Mouse (Mus musculus) telencephalon, adult 2 months (tissue): ENCODE measurements around the gene Trp53i11.

Experiments
- DNase-seq: peaks from one replicate; pipeline ENCODE4 v3.0.0-alpha.2; 2011; ENCODE audit warnings: low read depth, low spot score

Trp53i11 gene

DNA sequence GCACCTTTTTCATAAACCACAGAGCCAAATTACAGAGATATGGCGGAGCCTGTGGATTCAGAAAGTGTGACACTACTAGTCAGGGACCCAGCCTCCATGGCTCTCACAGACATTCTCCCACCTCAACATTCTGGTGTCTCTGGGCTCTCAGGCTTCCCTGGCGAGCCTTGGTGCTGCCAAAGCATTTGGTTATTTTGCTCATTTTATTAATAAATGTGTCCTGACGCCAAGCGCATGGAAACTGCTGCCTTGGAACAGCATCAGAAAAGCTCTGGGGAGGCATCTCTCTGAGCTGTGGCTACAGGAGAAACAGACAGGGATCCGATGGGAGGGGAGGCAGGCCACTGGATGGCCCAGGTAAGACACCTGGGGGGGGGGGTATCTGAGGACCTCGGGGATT, 15.4 kb upstream of the Trp53i11 start:
- DNase-seq = no peak

DNA sequence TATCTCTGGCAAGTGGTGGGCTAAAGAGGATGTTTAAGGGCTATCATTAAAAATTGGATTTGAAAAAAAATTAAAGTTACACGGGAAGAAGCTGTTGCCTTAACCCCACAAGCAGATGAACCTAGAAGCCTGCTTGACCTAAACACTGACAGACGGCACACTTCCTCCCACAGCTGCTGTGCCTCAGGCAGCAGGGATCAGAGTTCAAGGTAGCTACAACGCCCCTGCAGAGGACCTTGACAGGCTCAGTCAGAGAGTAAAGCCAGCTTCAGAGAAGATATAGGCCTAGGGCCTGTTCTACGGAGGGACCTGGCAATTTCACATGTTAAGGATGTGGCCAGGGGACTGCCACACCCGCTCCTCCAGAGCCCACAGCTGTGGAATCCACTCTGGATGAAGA, 14.9 kb upstream of the Trp53i11 start:
- DNase-seq = no peak

DNA sequence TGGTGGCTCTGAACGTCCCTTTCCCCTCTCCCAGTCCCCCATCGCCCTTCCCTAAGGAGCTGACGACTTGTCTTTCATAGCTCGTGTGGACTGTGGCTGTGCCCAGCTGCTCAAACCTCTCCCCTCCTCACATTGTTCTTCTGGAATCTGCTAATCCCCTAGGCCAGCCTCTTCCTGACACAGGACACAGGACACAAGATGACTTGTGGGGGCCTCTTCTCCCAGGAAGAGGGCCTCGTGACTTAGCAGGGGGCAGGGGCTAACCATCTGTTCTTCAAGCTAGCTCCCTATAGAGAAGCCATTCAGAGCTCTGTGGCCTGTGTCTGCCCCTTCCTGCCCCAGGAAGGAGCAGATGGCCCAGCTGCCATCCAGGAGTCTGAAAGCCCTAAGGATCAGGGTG, 13.2 kb upstream of the Trp53i11 start:
- no peak for DNase-seq

DNA sequence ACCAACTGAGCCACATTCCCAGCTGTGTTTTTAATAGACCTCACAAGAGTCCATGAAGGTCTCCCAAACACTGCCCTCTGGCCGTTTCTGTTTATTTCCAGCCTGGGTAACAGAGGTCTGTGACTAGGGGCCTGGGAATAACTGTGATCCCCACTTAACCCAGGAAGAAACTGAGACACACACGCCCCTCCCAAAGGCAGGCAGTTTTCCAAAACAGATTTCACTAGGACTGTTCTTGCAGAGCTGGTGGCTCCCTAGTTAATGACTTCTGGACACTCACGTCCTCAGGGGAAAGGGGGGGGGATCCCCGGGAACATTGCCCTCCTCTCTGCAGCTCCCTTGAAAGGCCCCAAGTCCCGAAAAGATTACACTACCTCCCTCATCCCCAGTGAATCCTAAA, 12.1 kb upstream of the Trp53i11 start:
- DNase-seq = no peak

DNA sequence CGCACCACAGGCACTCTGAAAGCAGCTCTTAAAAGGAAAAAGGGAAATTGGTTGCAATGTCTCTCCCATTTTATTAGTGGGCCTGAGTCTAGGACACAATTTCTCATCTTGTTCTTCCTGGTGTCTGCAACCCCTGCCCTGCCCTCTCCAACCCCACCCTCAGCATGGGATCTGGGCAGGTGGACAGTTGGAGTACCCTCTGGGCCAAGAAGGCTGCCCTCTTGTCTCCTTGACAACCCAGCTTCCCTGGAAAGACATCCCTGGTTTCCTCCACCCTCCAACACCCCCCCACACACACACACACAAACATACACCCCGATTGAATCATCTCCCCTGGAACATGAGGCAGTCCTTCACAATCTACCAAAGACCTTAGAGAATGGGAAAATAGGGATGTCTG, 11.6 kb upstream of the Trp53i11 start:
- no peak for DNase-seq

DNA sequence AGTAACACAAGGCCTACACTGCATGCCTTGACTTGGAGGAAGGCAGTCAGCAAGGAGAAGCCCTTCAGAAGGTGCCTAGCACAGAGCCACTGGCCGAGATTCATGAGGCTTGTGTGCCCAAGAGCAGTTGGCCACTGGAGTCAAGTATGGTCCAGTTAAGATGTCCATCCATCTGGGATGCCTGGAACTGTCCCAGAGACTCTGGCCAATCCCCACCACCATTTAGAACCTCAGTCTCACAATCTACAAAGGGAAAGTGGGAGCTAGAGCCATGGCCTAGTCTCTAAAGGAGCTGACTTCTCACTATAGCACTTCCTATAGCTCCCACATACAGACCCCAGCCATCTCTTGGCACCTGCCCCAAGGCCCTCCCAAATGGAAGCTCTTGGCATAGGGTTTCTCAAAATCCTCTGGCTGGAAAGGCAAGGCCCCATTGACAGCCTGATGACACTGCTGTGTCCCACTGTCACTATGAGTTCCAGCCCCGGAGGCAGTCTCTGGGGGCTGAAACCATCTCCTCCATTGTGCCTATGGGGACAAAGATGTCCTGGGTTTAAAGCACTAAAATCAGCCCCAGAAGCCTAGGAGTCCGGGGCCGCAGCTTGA, 11.1 kb upstream of the Trp53i11 start:
- DNase-seq = no peak

DNA sequence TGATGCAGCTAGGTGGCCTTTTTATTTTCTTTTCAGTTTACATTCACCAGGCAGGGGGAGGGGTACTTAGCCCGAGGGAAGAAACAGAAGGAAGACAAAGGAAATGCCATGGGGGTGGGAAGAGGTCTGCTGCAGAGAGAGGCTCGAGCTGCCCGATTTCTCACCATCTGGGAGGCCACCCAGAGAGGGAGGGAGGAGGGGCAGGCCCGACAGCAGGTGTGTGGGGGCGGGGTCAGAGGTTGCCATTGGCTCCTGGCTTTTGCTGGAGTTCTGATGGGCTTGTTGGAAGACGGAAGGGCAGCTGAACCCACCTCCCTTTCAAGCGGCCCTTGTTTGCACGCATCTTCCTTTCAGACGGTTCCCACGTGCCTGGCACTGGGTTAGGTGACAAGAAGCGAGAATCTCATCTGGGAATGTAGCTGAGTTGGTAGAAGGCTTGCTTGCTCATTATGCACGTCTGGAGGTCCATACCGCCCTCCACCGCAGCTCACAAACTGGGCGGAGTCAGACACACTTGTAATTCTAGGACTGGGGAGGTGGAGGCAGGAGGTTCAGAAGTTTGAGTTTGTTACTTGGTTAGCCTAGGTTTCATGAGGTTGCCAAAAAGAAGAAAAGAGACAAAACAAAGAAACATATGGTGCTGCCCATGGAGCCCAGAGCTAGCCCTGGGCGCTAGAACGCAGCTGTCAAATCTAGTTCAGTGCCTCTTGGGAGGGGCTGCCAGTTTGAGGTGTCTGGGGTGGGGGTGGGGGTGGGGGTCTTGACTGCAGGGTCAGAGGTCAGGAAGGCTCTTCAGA, 10.3 kb upstream of the Trp53i11 start:
- DNase-seq = no peak

DNA sequence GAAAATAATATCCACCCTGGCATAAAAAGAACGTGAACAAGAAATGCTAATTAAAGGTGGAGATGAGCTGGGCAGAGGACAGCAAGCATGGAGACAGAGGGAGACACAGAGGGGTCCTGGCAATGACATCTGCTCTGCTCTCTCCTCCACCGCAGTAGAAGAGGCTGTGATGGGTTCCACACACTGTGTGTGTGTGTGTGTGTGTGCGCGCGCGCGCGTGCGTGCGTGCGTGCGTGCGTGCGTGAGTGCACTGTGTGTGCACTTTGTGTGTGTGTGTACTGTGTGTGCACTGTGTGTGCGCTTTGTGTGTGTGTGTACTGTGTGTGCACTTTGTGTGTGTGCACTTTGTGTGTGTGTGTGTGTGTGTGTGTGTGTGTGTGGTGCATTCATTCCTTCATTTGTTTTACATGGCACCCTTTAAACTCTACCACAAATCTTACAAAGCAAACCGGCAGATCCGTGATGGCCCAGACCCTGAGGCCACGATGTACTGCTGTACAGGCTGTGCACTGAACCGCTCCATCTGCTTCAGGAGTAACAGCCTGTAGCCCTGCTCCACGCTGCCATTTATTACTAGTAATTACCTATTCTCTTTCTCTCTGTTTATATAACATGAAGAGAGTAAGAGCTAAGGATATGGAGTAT, 9.6 kb upstream of the Trp53i11 start:
- no peak for DNase-seq

DNA sequence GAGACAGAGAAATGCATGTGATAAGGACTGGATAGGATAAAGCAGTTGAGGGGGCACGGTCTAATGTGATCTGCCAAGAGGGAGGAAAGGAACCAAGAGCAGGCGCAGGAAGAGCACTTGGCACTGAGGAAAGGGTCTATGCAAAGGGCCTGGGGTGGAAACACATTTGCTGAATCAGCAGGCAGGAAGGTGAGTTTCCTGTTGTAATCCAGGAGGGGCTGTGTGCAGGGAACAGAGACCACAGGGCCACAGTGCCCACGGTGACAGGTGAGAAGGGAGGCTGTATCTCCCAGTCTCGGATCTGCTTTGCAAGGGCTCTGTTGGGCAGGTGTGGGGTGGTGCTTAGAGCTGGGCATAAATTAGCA, 9.1 kb upstream of the Trp53i11 start:
- no peak for DNase-seq

DNA sequence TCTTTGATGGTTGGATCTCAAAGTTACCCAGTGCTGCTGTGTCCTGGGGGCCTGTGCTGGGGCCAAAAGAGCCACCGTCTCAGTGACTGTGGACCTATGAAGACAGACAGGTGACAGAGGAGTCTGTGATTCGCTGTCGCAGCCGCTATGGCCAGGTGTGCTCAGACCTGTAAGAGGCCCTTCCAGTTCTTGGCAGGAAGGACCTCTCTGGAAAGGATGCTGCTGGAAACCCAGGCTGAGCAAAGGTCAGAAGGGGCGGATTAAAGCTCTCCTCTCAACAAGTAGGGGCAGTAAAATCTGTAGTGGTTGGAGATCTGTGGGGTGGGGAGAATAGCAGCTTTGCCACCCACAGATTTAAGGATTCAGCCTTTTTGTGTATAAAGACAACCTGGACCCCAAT, 7.7 kb upstream of the Trp53i11 start:
- DNase-seq = no peak

DNA sequence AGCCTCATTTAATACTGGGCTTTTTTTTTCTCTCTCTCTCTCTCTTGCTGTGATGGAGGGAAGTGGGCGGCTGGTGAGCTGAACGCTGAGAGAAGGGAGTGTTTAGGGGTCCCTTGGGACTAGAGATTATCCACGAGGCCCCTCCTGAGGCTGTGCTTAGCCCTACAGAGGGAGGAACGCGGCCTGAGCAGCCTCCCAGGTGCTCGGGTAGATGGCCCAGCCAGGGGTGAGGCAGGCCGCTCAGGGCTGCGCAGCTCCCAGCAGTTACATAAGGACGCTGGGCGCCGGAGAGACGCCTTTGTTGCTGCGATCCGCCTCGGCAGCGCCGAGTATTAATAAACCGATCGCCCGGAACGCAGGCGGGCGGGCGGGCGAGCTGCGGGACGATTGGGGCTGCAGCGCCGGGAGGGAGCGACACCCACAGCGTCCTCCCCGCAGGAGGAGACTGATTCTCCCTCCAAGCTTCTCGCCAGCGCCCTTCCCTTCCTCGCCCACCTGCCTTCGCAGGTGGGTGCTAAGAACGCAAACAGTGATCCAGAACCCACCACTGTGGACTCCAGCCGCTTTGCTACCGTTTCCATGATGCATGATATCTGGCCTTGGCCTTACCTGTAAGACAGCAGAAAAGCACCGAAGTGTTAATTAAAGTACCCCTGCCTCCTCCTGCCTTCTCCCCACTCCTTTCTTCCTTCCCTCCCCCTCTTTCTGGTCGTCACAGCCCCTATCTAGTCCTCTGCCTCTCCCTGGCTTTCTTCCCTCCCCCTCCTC, 7.1 kb upstream of the Trp53i11 start:
- DNase-seq = no peak

DNA sequence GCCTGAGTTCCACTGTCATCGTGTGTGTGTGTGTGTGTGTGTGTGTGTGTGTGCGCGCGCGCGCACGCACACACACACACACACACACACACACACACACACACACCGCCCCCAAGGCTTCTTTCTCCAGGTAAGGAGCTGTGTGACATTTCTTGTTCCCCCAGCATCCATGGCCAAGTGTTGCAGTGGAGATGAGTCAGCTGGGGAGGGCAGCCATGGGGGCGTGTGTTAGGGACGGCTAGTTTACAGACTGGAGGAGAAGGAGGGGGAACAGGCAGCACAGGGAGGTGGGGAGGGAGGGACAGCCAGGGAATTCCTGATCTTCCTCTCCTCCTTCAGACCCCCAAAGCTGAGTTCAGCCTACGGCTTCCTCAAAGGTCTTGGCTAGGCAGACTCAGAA, 4.5 kb upstream of the Trp53i11 start:
- no peak for DNase-seq

DNA sequence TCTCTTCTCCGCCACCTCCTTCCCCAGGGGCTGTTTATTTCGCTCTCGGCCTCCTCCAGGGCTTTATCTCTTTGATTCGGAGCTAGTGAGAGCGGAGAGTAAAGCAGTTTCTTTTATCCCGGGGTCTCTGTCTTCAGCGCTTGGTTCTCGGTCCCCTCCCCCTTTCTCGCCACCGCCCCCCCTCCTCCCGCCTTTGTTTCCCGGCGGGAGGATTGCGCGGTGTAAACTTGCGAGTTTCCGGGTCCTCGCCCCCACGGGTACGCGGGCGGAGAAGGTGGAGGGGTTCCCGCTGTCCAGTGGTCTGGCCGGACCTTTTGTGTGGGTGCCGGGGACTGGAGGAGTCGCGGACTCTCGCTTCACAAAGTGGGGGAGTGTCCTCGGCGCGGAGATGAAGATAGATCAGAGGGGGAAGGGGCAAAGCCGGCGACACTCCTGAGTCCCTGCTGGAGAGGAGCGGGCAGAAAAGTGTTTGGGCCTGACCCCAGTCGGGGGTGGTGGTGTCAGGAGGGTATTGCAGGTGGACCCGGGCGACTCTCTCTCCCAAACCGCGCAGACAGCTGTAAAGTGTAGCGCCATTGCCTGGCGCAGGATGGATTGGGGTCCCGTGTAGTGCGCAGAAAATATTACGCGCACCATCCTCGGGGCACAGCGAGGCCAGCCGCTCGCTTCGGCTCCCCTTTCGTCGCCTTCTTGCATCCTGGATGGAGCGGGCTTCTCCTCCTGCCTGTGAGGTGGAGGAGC, 842 bp downstream of the Trp53i11 start:
- no peak for DNase-seq

DNA sequence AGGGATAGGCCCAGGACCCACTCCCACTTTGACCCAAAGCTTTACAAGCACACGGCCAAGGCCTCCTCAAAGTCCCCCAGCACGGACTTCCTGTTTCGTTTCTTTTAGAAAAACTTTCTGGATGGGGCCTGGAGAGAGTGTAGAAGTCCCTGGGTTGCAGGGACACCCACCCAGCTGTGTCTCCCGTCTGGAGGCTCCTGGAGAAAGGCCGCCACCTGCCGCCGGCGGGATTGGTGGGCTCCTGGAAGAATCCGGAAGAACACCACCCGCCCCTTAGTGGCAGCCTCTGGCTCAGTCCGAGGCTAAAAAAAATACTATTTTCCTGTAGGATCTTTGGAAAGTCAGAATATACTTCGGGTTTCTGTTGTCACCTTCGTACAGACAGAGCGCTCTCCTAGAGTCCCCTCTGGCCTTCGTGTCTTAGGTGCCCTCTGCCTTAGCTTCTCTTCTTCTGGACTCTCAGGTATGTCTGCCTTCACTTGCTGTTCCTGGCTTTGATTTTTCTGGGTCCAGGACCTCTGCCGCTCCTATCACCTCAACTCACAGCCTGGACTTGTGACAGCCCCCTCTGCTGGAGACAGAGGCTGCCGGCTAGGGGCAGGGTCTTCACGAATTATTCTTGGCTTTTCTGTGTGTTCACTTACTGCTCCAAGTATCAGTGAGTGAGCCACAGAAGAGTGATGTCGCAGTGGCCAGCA, 1.6 kb downstream of the Trp53i11 start:
- no peak for DNase-seq

DNA sequence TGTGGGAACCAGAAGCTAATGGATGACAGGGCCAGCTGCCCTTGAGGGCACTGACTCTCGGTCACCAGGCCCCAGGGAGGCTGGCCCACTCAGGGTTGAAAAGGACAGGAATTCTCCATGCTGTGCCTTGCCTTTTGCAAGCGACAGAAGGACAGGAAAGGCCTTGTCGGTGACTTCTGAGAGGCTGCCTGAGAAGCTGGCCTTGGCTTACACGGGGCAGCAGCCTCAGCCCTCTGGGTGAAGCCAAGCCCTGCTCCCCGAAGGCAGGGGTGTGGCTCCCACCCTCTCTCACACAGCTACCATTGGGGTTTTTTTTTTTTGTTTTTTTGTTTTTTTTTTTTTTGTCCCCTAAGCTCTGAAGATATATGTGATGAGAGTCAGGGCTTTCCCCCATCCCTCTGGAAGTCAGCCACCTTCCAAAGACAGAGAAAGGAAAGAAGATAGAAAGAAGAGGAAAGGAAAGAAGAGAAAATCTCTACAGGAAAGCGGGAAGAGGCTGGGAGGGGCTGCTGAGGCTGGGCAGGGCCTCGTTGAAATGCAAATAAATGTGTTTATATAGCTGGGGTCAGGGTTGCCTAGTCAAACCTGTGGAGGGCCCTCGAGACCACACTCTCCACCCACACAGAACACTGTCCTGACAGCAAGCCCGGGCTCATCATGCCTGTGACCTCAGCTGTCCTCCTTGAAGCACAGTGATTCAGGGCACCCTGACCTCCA, 3.6 kb downstream of the Trp53i11 start:
- DNase-seq = no peak

DNA sequence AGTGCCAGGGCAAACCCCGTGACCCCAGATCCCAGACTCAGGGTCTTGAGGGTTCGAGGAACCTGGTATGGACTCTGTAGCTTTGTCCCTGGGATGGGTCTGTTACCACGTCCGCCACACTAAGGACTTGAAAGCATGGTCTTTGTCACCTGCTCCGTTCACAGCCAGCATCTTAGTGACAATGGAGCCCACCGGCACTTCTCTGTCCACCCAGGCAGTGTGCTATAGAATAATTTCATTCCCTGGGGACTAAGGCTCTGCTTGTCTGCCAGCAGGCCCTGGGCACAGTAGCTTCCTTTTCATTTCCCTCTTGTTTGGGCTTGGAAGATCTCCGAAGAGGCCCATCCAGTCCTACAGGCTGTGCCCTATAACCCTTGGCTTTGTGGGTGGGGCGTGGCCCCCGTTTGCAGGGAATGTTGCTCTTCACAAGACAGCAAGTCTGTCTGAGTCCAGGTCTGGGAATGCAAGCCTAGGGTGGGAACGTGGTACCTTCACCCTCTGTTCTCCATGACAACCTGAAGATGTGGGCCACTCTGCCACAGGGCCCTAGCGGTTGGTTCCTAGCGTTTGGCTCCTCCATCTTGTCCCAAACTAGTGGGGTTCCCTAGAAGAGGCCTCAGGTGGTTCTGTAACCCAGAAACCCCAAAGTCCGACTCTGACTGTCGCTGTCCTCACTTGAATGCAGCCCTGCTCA, 4.3 kb downstream of the Trp53i11 start:
- DNase-seq = no peak

DNA sequence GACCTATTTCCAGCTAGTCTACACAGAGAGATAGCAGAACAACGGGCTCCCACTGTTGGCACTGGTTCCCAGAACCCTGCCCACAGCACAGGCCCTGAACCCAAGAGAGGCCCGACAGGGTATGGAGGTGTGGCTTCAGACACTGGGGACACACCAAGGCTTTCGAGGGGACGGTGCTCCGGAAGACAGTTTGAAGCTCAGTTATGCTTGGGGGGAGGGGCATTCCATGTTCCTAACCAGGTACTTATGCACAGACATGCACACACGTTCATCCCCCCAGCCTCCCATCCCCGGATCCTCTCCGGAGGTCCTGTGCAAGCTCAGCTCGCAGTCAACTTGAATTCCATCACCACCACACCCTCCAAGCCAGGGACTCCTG, 4.8 kb downstream of the Trp53i11 start:
- DNase-seq = no peak

DNA sequence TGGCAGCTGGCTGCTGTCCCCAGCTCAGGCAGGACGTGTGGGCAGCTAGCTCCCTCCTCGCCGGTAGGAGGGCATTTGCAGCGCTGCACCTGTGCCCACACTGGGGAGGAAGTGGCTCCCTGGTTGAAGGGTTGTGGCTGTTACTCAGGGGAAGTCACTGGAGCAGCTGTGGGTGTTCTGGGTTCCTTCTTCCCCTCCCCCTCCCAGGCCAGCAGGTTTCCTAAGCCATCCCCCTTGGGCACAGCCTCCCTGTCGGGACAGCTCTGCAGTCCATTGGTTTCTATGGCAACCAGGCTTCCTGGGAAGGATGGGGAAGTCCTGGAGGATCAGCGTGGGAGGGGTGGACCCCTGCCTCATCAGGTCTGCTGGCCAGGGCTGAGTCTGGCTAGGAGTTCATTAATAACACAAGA, 5.3 kb downstream of the Trp53i11 start:
- no peak for DNase-seq

DNA sequence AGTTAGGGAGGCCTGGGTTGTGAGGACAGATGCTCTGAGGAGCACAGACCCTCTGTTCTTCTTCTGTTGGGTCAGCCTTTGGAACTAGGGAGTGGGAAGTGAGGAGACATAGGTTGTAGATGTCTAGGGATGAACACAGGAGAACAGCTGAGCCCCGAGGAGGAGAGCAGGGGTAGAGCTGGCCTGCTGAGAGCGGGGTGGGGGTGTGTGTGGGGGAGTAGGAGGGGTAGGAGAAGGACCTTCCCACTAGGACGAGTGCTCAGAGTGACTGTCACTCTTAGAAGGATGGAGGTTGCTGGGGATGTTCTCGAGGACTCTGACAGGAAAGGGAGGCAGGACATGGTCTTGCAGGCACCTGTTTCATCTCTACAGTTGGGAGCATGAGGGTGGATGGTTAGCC, 6.5 kb downstream of the Trp53i11 start:
- no peak for DNase-seq

DNA sequence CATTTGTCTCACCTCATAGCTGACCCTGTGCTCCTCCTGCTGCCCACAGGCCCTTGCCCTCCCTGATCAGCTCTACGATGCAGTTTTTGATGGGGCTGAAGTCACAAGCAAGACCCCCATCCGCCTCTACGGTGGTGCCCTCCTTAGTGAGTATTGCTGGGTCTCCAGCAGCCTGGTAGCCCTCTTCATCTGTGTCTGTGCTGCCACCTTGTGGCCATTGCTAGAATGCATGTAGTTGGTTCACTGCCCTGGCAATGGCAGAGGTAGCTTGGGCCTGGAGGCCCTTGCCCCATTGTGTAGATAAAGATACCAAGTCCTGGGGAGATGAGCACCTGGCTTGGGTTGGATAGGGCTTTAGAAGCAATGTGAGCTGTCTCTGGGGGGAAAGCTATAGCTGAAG, 11.5 kb downstream of the Trp53i11 start:
- DNase-seq = no peak
